Mouse (Mus musculus) heart, adult 2 months (tissue): Measurements from ENCODE around the gene Cldn4. TPM values are rescaled to one million over a fixed set of nuclear protein-coding genes. Genes with fewer than 3 reads are reported as not detected.
"Not testable (repeated sequence)": the region's sequence is repeated elsewhere in the genome, so short reads cannot be mapped to it uniquely, and the experiment has no call there.

Experiments
- DNase-seq, 2 experiments: peaks; one replicate each; pipeline ENCODE4 v3.0.0; 2021
- H3K27ac ChIP-seq: fragments of 200-600 bp; 2 replicates; pipeline ENCODE4 v1.8.1; 2022
- H3K27me3 ChIP-seq: fragments of 200-500 bp; 2 replicates; pipeline ENCODE4 v1.6.1; 2012; ENCODE audit warnings: mild to moderate bottlenecking, low read length, inconsistent platforms, mixed read lengths; ENCODE audit not compliant: control insufficient read depth, insufficient read depth
- H3K36me3 ChIP-seq: fragments of 200-500 bp; 2 replicates; pipeline ENCODE4 v1.6.1; 2012; ENCODE audit warnings: low read length, inconsistent platforms; ENCODE audit not compliant: control insufficient read depth, insufficient read depth
- H3K4me1 ChIP-seq: fragments of 200-500 bp; 2 replicates; pipeline ENCODE4 v1.6.1; 2011; ENCODE audit warnings: low read length; ENCODE audit not compliant: control insufficient read depth, insufficient read depth
- H3K4me3 ChIP-seq: fragments of 200-600 bp; 2 replicates; pipeline ENCODE4 v1.8.1; 2022
- H3K79me2 ChIP-seq: fragments of 200-500 bp; replicated peaks from 2 replicates; pipeline ENCODE4 v1.6.1; 2012; ENCODE audit warnings: mild to moderate bottlenecking, inconsistent platforms, low read length, moderate library complexity, mixed read lengths; ENCODE audit not compliant: control insufficient read depth, insufficient read depth
- H3K9ac ChIP-seq: fragments of 200-500 bp; 2 replicates; pipeline ENCODE4 v1.6.1; 2012; ENCODE audit warnings: low read depth, mild to moderate bottlenecking, control low read depth, inconsistent platforms, low read length, mixed read lengths
- CTCF ChIP-seq: fragments of 200-600 bp; IDR thresholded peaks from 2 replicates; pipeline ENCODE4 v1.8.1; 2022; ENCODE audit warnings: antibody characterized with exemption, mild to moderate bottlenecking, moderate library complexity
- EP300 ChIP-seq: fragments of 200-500 bp; IDR thresholded peaks from 2 replicates; pipeline ENCODE4 v1.6.1; 2011; ENCODE audit warnings: low read depth, low read length, control low read depth; ENCODE audit not compliant: insufficient read depth
- POLR2A ChIP-seq: fragments of 200-500 bp; IDR thresholded peaks from 2 replicates; pipeline ENCODE4 v1.6.1; 2011; ENCODE audit warnings: mild to moderate bottlenecking, low read depth, low read length, control low read depth; ENCODE audit not compliant: insufficient read depth
- WGBS: fragments of 180-500 bp; shearing (Covaris S2); methylation state at CpG from one replicate; pipeline ENCODE4 v1.1.7; 2018; 5-methylcytosine and 5-hydroxymethylcytosine counted together
- intact Hi-C: fragments of 180-260 bp; cut with DNase I; formaldehyde crosslinking; loops from one replicate; pipeline ENCODE4 v1.15.1; 2025
- polyA plus RNA-seq: library from polyadenylated mRNA; depleted of rRNA; stranded (reverse); fragments of >200 nt; gene quantifications from 2 replicates; pipeline ENCODE4 v1.2.3, GENCODE M21; 2012
- total RNA-seq, 2 experiments: library from RNA; stranded (reverse); gene quantifications; 2 replicates each; pipeline ENCODE4 v1.2.3; 2021

Gene Cldn4
- total and polyA plus RNA-seq, 3 experiments: 0.68 TPM; not detected in 2

GRCm38 (mm10) chr5:134946063-134946856 lies 474 bp downstream of the Cldn4 start:
- Histone ChIP-seq H3K27ac (no peak overlapping the region), H3K27me3 (no peaks in the 10 kb centered on the region), H3K9ac (no peak overlapping the region), H3K79me2 (no peaks in the 10 kb centered on the region), H3K4me1 (no peaks in the 10 kb centered on the region), H3K36me3 (no peaks in the 10 kb centered on the region), H3K4me3 (no peak overlapping the region)
- TF ChIP-seq POLR2A: no peak
- TF ChIP-seq EP300: no peak
- no peak for TF ChIP-seq CTCF
- intact Hi-C loops: no loop called here
- WGBS: 55% methylated on average over 43 of the region's 43 CpGs
- DNase-seq: no peak

- DNase-seq: no peak
- H3K36me3 ChIP-seq: no peaks in the 10 kb centered on the region
- no peaks in the 10 kb centered on the region for H3K79me2 ChIP-seq
- TF ChIP-seq CTCF (no peak), EP300 (no peak), POLR2A (no peak)
- no peak overlapping the region for H3K4me3 ChIP-seq
- no peak overlapping the region for H3K9ac ChIP-seq
- H3K27ac ChIP-seq: no peak overlapping the region
- no peaks in the 10 kb centered on the region for H3K27me3 ChIP-seq
- intact Hi-C loops: no loop called here
- no peaks in the 10 kb centered on the region for H3K4me1 ChIP-seq
- WGBS: 72% methylated on average over 19 of the region's 19 CpGs
These were observed 1.3 kb downstream of the Cldn4 start for GRCm38 (mm10) chr5:134945266-134945959.

- Histone ChIP-seq H3K4me1 (no peaks in the 10 kb centered on the region), H3K27ac (no peak overlapping the region), H3K36me3 (no peaks in the 10 kb centered on the region), H3K27me3 (no peaks in the 10 kb centered on the region), H3K4me3 (no peak overlapping the region), H3K79me2 (no peaks in the 10 kb centered on the region), H3K9ac (no peak overlapping the region)
- WGBS: 52% methylated on average over 5 of the region's 5 CpGs
- no peak for DNase-seq
- intact Hi-C loops: no loop called here
- TF ChIP-seq CTCF: no peak
- no peak for TF ChIP-seq EP300
- TF ChIP-seq POLR2A: no peak
These were observed 2.6 kb downstream of the Cldn4 start for GRCm38 (mm10) chr5:134944179-134944578.

- no peaks in the 10 kb centered on the region for H3K27me3 ChIP-seq
- 15% methylated on average over 2 of the region's 2 CpGs for WGBS
- no peaks in the 10 kb centered on the region for H3K36me3 ChIP-seq
- no peak overlapping the region for H3K4me3 ChIP-seq
- H3K79me2 ChIP-seq: no peaks in the 10 kb centered on the region
- H3K27ac ChIP-seq: no peak overlapping the region
- intact Hi-C loops: no loop called here
- no peak overlapping the region for H3K9ac ChIP-seq
- TF ChIP-seq CTCF (no peak), EP300 (no peak), POLR2A (no peak)
- DNase-seq: no peak
- no peaks in the 10 kb centered on the region for H3K4me1 ChIP-seq
These were observed 4.0 kb downstream of the Cldn4 start for GRCm38 (mm10) chr5:134942740-134943139.

- H3K79me2 ChIP-seq: no peaks in the 10 kb centered on the region
- TF ChIP-seq POLR2A: no peak
- no peak for TF ChIP-seq EP300
- TF ChIP-seq CTCF: no peak
- H3K36me3 ChIP-seq: no peaks in the 10 kb centered on the region
- 88% methylated on average over 14 of the region's 14 CpGs for WGBS
- H3K27ac ChIP-seq: no peak overlapping the region
- intact Hi-C loops: no loop called here
- DNase-seq: no peak
- no peaks in the 10 kb centered on the region for H3K27me3 ChIP-seq
- no peaks in the 10 kb centered on the region for H3K4me1 ChIP-seq
- no peak overlapping the region for H3K4me3 ChIP-seq
- H3K9ac ChIP-seq: no peak overlapping the region
These were observed 5.1 kb downstream of the Cldn4 start for GRCm38 (mm10) chr5:134941472-134942209.

GRCm38 (mm10) chr5:134939554-134939953 lies 7.2 kb downstream of the Cldn4 start:
- H3K27ac ChIP-seq, H3K27me3 ChIP-seq, H3K36me3 ChIP-seq, H3K9ac ChIP-seq, H3K4me1 ChIP-seq, intact Hi-C loops, H3K79me2 ChIP-seq, H3K4me3 ChIP-seq, DNase-seq: not testable (repeated sequence)
- WGBS: 90% methylated on average over 4 of the region's 7 CpGs
